Mouse (Mus musculus): ENCODE results near the gene Map2. TPM values are rescaled to one million over a fixed set of nuclear protein-coding genes. Genes with fewer than 3 reads are reported as not detected.
A peak's percentile ranks its signal among the peaks of the same experiment; 100 is the strongest.

The Map2 gene
- polyA plus RNA-seq, 1 experiment: 51.6 TPM

GRCm38 (mm10) chr1:66168722-66169121, 6.4 kb upstream of the Map2 start:
- TF ChIP-seq POLR2A (IDR thresholded peaks at IDR 0.05; ENCODE audit: low read depth, low read length) (no peak), CTCF (IDR thresholded peaks at IDR 0.05; ENCODE audit: borderline replicate concordance, insufficient read depth, low read length) (no peak)
- H3K4me1 ChIP-seq (ENCODE audit: control insufficient read depth, insufficient read depth, low read length): no peaks in the 10 kb centered on the region
- no peak overlapping the region for H3K27ac ChIP-seq (ENCODE audit: insufficient read depth, low read length)
- no peak overlapping the region for H3K4me3 ChIP-seq (ENCODE audit: insufficient read depth, low read length)

GRCm38 (mm10) chr1:66172127-66172526, 2.9 kb upstream of the Map2 start:
- H3K27ac ChIP-seq (ENCODE audit: insufficient read depth, low read length): no peak overlapping the region
- TF ChIP-seq POLR2A (IDR thresholded peaks at IDR 0.05; ENCODE audit: low read depth, low read length): no peak
- TF ChIP-seq CTCF (IDR thresholded peaks at IDR 0.05; ENCODE audit: borderline replicate concordance, insufficient read depth, low read length): no peak
- no peaks in the 10 kb centered on the region for H3K4me1 ChIP-seq (ENCODE audit: control insufficient read depth, insufficient read depth, low read length)
- H3K4me3 ChIP-seq (ENCODE audit: insufficient read depth, low read length): no peak overlapping the region

GRCm38 (mm10) chr1:66173630-66174029, 1.4 kb upstream of the Map2 start:
- no peak overlapping the region for H3K4me3 ChIP-seq (ENCODE audit: insufficient read depth, low read length)
- TF ChIP-seq CTCF (IDR thresholded peaks at IDR 0.05; ENCODE audit: borderline replicate concordance, insufficient read depth, low read length) (no peak), POLR2A (IDR thresholded peaks at IDR 0.05; ENCODE audit: low read depth, low read length) (no peak)
- no peak overlapping the region for H3K27ac ChIP-seq (ENCODE audit: insufficient read depth, low read length)
- H3K4me1 ChIP-seq (ENCODE audit: control insufficient read depth, insufficient read depth, low read length): no peaks in the 10 kb centered on the region

GRCm38 (mm10) chr1:66176012-66176837, 1.2 kb downstream of the Map2 start:
- H3K4me3 ChIP-seq (ENCODE audit: insufficient read depth, low read length): peak overlapping the region; percentile 12
- H3K4me1 ChIP-seq (ENCODE audit: control insufficient read depth, insufficient read depth, low read length): no peaks in the 10 kb centered on the region
- TF ChIP-seq CTCF (IDR thresholded peaks at IDR 0.05; ENCODE audit: borderline replicate concordance, insufficient read depth, low read length): no peak
- no peak for TF ChIP-seq POLR2A (IDR thresholded peaks at IDR 0.05; ENCODE audit: low read depth, low read length)
- no peak overlapping the region for H3K27ac ChIP-seq (ENCODE audit: insufficient read depth, low read length)

- no peak overlapping the region for H3K4me3 ChIP-seq (ENCODE audit: insufficient read depth, low read length)
Observed at GRCm38 (mm10) chr1:66176838-66177105, 1.7 kb downstream of the Map2 start.

GRCm38 (mm10) chr1:66177489-66178170, 2.6 kb downstream of the Map2 start:
- Histone ChIP-seq H3K4me3 (ENCODE audit: insufficient read depth, low read length) (no peak overlapping the region), H3K4me1 (ENCODE audit: control insufficient read depth, insufficient read depth, low read length) (no peaks in the 10 kb centered on the region), H3K27ac (ENCODE audit: insufficient read depth, low read length) (no peak overlapping the region)
- TF ChIP-seq POLR2A (IDR thresholded peaks at IDR 0.05; ENCODE audit: low read depth, low read length) (no peak), CTCF (IDR thresholded peaks at IDR 0.05; ENCODE audit: borderline replicate concordance, insufficient read depth, low read length) (no peak)

More at GRCm38 (mm10) chr1:66176838-66177105, 1.7 kb downstream of the Map2 start:
- TF ChIP-seq CTCF (IDR thresholded peaks at IDR 0.05; ENCODE audit: borderline replicate concordance, insufficient read depth, low read length) (no peak), POLR2A (IDR thresholded peaks at IDR 0.05; ENCODE audit: low read depth, low read length) (no peak)
- no peak overlapping the region for H3K27ac ChIP-seq (ENCODE audit: insufficient read depth, low read length)
- H3K4me1 ChIP-seq (ENCODE audit: control insufficient read depth, insufficient read depth, low read length): no peaks in the 10 kb centered on the region

- no peaks in the 10 kb centered on the region for H3K4me1 ChIP-seq (ENCODE audit: control insufficient read depth, insufficient read depth, low read length)
- H3K4me3 ChIP-seq (ENCODE audit: insufficient read depth, low read length): no peak overlapping the region
- no peak overlapping the region for H3K27ac ChIP-seq (ENCODE audit: insufficient read depth, low read length)
- no peak for TF ChIP-seq POLR2A (IDR thresholded peaks at IDR 0.05; ENCODE audit: low read depth, low read length)
- TF ChIP-seq CTCF (IDR thresholded peaks at IDR 0.05; ENCODE audit: borderline replicate concordance, insufficient read depth, low read length): no peak
Observed at GRCm38 (mm10) chr1:66187016-66187681, 12.1 kb downstream of the Map2 start.

GRCm38 (mm10) chr1:66192401-66192800, 17.3 kb downstream of the Map2 start:
- Histone ChIP-seq H3K27ac (ENCODE audit: insufficient read depth, low read length) (no peak overlapping the region), H3K4me3 (ENCODE audit: insufficient read depth, low read length) (no peak overlapping the region), H3K4me1 (ENCODE audit: control insufficient read depth, insufficient read depth, low read length) (no peaks in the 10 kb centered on the region)
- TF ChIP-seq CTCF (IDR thresholded peaks at IDR 0.05; ENCODE audit: borderline replicate concordance, insufficient read depth, low read length): no peak
- TF ChIP-seq POLR2A (IDR thresholded peaks at IDR 0.05; ENCODE audit: low read depth, low read length): no peak

- Histone ChIP-seq H3K27ac (ENCODE audit: insufficient read depth, low read length) (no peak overlapping the region), H3K4me3 (ENCODE audit: insufficient read depth, low read length) (no peak overlapping the region), H3K4me1 (ENCODE audit: control insufficient read depth, insufficient read depth, low read length) (no peaks in the 10 kb centered on the region)
- TF ChIP-seq POLR2A (IDR thresholded peaks at IDR 0.05; ENCODE audit: low read depth, low read length): no peak
- no peak for TF ChIP-seq CTCF (IDR thresholded peaks at IDR 0.05; ENCODE audit: borderline replicate concordance, insufficient read depth, low read length)
Observed at GRCm38 (mm10) chr1:66192891-66193290, 17.8 kb downstream of the Map2 start.
